Mouse (Mus musculus) intestine, embryonic 16.5 days (tissue): ENCODE data around the gene Fzd4. TPM values are rescaled to one million over a fixed set of nuclear protein-coding genes. Genes with fewer than 3 reads are reported as not detected.
A peak's percentile ranks its signal among the peaks of the same experiment; 100 is the strongest.

Experiments used
- ATAC-seq: fragments of 200-750 bp; cut with Nextera tagmentation; 2 replicates; pipeline ENCODE4 v1.8.0; 2017; ENCODE audit warnings: moderate TSS enrichment, moderate library complexity
- H3K27ac ChIP-seq: fragments of 300-500 bp; sonication (generic); 2 replicates; pipeline ENCODE4 v1.5.1; 2014; ENCODE audit warnings: mild to moderate bottlenecking, low read length
- H3K27me3 ChIP-seq: fragments of 300-500 bp; sonication (generic); replicated peaks from 2 replicates; pipeline ENCODE4 v1.6.1; 2014; ENCODE audit warnings: low read length, control low read depth, mixed read lengths; ENCODE audit not compliant: control insufficient read depth, insufficient read depth
- H3K36me3 ChIP-seq: fragments of 300-500 bp; sonication (generic); 2 replicates; pipeline ENCODE4 v1.6.1; 2014; ENCODE audit warnings: low read length, control low read depth; ENCODE audit not compliant: control insufficient read depth, insufficient read depth
- H3K4me1 ChIP-seq: fragments of 300-500 bp; sonication (generic); 2 replicates; pipeline ENCODE4 v1.6.1; 2014; ENCODE audit warnings: low read length, control low read depth, mixed read lengths; ENCODE audit not compliant: control insufficient read depth, insufficient read depth
- H3K4me2 ChIP-seq: fragments of 300-500 bp; sonication (generic); 2 replicates; pipeline ENCODE4 v1.6.1; 2014; ENCODE audit warnings: low read depth, low read length, control low read depth
- H3K4me3 ChIP-seq: fragments of 300-500 bp; sonication (generic); 2 replicates; pipeline ENCODE4 v1.5.1; 2014; ENCODE audit warnings: mild to moderate bottlenecking, low read length
- H3K9ac ChIP-seq: fragments of 300-500 bp; sonication (generic); 2 replicates; pipeline ENCODE4 v1.6.1; 2014; ENCODE audit warnings: low read depth, low read length
- H3K9me3 ChIP-seq: fragments of 300-500 bp; sonication (generic); 2 replicates; pipeline ENCODE4 v1.6.1; 2016; ENCODE audit warnings: low read length, control low read depth; ENCODE audit not compliant: control insufficient read depth
- WGBS: fragments of 180-500 bp; shearing (Covaris S2); extraction: QIAGEN DNeasy Blood & Tissue Kit; methylation state at CpG from one replicate; pipeline ENCODE4 v1.1.7; 2014; 5-methylcytosine and 5-hydroxymethylcytosine counted together
- polyA plus RNA-seq: library from polyadenylated mRNA; unstranded; fragments of >200 nt; fragmentation: Nextera tagmentation; extraction: Ambion mirVana; gene quantifications from 2 replicates; pipeline ENCODE4 v1.2.1, GENCODE M21; 2015

Fzd4 gene
- polyA plus RNA-seq: 7.4 and 8.9 TPM in 2 replicates

GRCm38 (mm10) chr7:89404081-89404733, at the start of gene Fzd4, which contains the start of gene Tmem135:
Fzd4 (plus strand) TSS chr7:89404355.
Tmem135 (minus strand) TSS chr7:89404222.
- H3K27ac ChIP-seq: peak within 1 kb of the TSS; percentile 94
- peak; percentile 97 for ATAC-seq
- no peaks in the 10 kb centered on the region for H3K36me3 ChIP-seq
- H3K27me3 ChIP-seq: 0 out of 2 replicates have a peak, but pooled peaks cover under 1% of the 10 kb centered on the region
- WGBS: 0% methylated on average over 54 of the region's 62 CpGs
- H3K4me1 ChIP-seq: peaks cover 21% of the 10 kb centered on the region
- peak within 1 kb of the TSS; percentile 76 for H3K4me3 ChIP-seq
- H3K9ac ChIP-seq: peak within 1 kb of the TSS; percentile 95
- H3K9me3 ChIP-seq: no peaks in the 10 kb centered on the region
- peak within 1 kb of the TSS; percentile 90 for H3K4me2 ChIP-seq

- 68% methylated on average over 8 of the region's 8 CpGs for WGBS
- Histone ChIP-seq H3K4me1 (0 out of 2 replicates have a peak, but pooled peaks cover 4% of the 10 kb centered on the region), H3K9me3 (no peaks in the 10 kb centered on the region), H3K36me3 (no peaks in the 10 kb centered on the region), H3K4me3 (no peak overlapping the region), H3K27ac (no peak overlapping the region), H3K4me2 (no peak overlapping the region), H3K27me3 (no peaks in the 10 kb centered on the region), H3K9ac (no peak overlapping the region)
- no peak for ATAC-seq
Observed at GRCm38 (mm10) chr7:89355519-89356255, 48.5 kb upstream of the Fzd4 start.

GRCm38 (mm10) chr7:89356307-89356706, 47.8 kb upstream of the Fzd4 start:
- Histone ChIP-seq H3K4me3 (no peak overlapping the region), H3K9ac (no peak overlapping the region), H3K4me1 (0 out of 2 replicates have a peak, but pooled peaks cover 4% of the 10 kb centered on the region), H3K4me2 (no peak overlapping the region), H3K9me3 (no peaks in the 10 kb centered on the region), H3K36me3 (no peaks in the 10 kb centered on the region), H3K27me3 (no peaks in the 10 kb centered on the region), H3K27ac (no peak overlapping the region)
- no peak for ATAC-seq
- WGBS: 44% methylated on average over 4 of the region's 4 CpGs

- WGBS: 89% methylated on average over 5 of the region's 5 CpGs
Observed at GRCm38 (mm10) chr7:89363975-89364374, 40.2 kb upstream of the Fzd4 start.

GRCm38 (mm10) chr7:89365135-89365880, 38.8 kb upstream of the Fzd4 start:
- ATAC-seq: no peak
- Histone ChIP-seq H3K4me1 (no peaks in the 10 kb centered on the region), H3K9ac (no peak overlapping the region), H3K36me3 (no peaks in the 10 kb centered on the region), H3K27ac (no peak overlapping the region), H3K27me3 (no peaks in the 10 kb centered on the region), H3K4me3 (no peak overlapping the region), H3K9me3 (no peaks in the 10 kb centered on the region), H3K4me2 (no peak overlapping the region)
- WGBS: 40% methylated on average over 10 of the region's 10 CpGs

More at GRCm38 (mm10) chr7:89363975-89364374, 40.2 kb upstream of the Fzd4 start:
- Histone ChIP-seq H3K4me1 (no peaks in the 10 kb centered on the region), H3K4me2 (no peak overlapping the region), H3K27ac (no peak overlapping the region), H3K4me3 (no peak overlapping the region), H3K36me3 (no peaks in the 10 kb centered on the region), H3K27me3 (no peaks in the 10 kb centered on the region), H3K9ac (no peak overlapping the region), H3K9me3 (no peaks in the 10 kb centered on the region)
- ATAC-seq: no peak

- 36% methylated on average over 3 of the region's 3 CpGs for WGBS
- H3K4me3 ChIP-seq: no peak overlapping the region
- H3K27me3 ChIP-seq: no peaks in the 10 kb centered on the region
- no peaks in the 10 kb centered on the region for H3K36me3 ChIP-seq
- no peak overlapping the region for H3K9ac ChIP-seq
- ATAC-seq: no peak
- H3K4me1 ChIP-seq: no peaks in the 10 kb centered on the region; the same call in 1 of the 2 replicates
- H3K4me2 ChIP-seq: no peak overlapping the region
- no peaks in the 10 kb centered on the region for H3K9me3 ChIP-seq
- H3K27ac ChIP-seq: no peak overlapping the region
Observed at GRCm38 (mm10) chr7:89367643-89368042, 36.5 kb upstream of the Fzd4 start.

- no peak overlapping the region for H3K4me2 ChIP-seq
- H3K9me3 ChIP-seq: no peaks in the 10 kb centered on the region
- no peaks in the 10 kb centered on the region; the same call in 1 of the 2 replicates for H3K4me1 ChIP-seq
- no peak overlapping the region for H3K9ac ChIP-seq
- no peak overlapping the region for H3K4me3 ChIP-seq
- H3K36me3 ChIP-seq: no peaks in the 10 kb centered on the region
- no peak for ATAC-seq
- no peaks in the 10 kb centered on the region for H3K27me3 ChIP-seq
- no peak overlapping the region for H3K27ac ChIP-seq
- WGBS: 83% methylated on average over 1 of the region's 1 CpGs
Observed at GRCm38 (mm10) chr7:89370086-89370485, 34.1 kb upstream of the Fzd4 start.

- Histone ChIP-seq H3K4me2 (no peak overlapping the region), H3K4me1 (no peaks in the 10 kb centered on the region; the same call in 1 of the 2 replicates), H3K27ac (no peak overlapping the region), H3K4me3 (no peak overlapping the region), H3K9me3 (no peaks in the 10 kb centered on the region), H3K27me3 (no peaks in the 10 kb centered on the region), H3K36me3 (no peaks in the 10 kb centered on the region), H3K9ac (no peak overlapping the region)
- ATAC-seq: peak; percentile 92
- WGBS: 7% methylated on average over 1 of the region's 1 CpGs
Observed at GRCm38 (mm10) chr7:89370917-89371316, 33.2 kb upstream of the Fzd4 start.
